Mouse (Mus musculus): Measurements from ENCODE around the gene Synrg.

Synrg gene

DNA sequence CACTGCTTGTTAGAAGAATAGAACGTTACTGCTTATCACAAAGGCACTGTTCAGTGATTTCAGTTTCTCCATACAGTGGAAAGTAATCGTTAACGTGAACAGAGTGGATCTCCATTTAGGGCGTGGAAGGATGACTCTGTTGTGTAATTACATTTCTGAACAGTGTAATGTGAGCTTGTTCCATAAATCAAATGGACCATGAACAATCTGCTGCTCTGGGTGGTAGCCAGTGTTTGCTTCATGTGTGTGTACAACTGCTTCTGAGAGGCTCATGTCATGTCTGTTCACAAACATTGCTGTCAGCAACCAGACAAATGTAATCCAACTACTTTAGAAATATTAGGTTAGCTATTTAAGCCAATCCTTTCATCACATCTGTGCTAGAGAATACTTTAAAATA lies 27.5 kb downstream of the Synrg start:
- DNase-seq = no peak

- DNase-seq = peak; percentile 17
Measured at GRCm38 (mm10) chr11:83993428-83993827, 29.2 kb downstream of the Synrg start.

- no peak for DNase-seq
Measured at GRCm38 (mm10) chr11:83994481-83994880, 30.3 kb downstream of the Synrg start.

DNA sequence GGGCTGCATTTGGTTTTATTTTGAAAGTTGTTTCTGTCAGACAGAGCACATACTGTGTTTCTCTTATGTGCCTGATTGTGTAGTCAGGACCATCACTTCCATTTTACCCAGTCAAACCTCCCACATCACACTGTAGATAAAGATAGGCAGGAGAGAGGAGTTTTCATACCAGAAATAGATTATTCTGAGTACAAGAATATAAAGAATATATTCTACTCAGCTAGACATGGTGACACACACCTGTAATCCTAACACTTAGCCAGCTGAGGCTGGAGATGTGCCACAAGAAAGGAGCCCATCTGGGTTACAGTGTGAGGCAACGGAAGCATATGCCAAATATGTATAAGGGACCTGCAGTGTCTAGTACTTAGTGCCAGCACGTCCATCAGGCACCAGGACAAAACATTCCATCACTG lies 31.3 kb downstream of the Synrg start:
- DNase-seq = no peak

- no peak for DNase-seq
Measured at GRCm38 (mm10) chr11:83997171-83997868, 33.1 kb downstream of the Synrg start.

GRCm38 (mm10) chr11:83998993-83999392 lies 34.8 kb downstream of the Synrg start:
- no peak for DNase-seq

DNA sequence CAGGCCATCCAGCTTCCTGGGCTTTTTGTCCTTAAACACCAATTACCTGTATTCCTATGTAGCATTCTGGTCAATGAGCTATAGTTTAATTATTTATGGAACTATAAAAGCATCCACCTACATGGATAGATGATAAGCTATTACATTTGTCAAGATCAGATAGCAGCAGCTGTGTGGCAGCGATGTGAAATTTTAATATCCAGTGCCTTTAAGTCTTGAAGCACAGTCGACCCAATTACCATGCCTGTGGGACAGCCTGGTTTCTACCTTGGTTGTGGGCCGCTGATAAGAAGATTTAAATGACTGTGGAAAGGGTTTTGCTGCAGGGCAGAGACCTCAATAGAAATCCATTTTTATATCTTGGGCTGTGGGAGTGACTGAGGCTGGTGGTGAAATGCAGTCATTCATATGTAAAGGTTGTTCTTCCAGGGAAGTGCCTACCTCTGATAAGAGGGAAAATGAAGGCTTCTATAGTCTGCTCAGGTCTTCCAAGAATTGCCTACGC lies 35.2 kb downstream of the Synrg start:
- no peak for DNase-seq

DNA sequence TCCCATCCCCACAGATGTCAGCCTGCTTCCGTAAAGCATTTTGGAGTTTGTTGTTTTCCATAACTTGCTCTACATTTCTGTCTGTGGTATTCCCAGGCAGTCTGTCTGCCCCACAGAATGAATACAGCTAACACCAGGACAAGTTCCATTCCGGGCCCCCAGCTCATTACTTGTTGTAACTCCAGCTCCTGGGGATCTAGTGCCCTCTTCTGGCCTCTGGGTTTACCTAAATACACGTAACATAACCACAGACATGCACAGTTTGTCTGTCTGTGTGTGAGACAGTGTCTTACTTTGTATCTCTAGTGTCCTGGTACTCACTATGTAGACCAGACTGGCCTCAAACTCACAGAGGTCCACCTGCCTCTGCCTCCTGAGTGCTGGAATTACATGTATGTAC lies 37.0 kb downstream of the Synrg start:
- no peak for DNase-seq

DNA sequence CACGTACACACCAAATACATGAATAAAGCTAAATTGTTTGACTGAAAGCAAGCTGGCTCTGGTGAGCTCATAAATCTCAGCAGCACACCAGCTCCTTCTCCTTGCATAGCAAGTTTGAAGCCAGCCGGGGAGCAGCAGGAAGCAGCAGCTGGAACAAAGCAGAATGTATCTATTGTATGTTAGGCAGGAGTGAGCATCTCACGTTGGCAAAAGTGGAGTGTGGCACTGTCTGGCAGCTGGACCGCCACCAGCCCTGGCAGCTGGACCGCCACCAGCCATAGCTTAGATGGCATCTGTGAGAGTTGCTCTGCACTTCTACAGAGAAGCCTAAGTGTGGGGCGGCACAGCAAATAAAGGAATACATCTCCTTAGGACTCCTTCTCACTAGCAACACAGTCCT lies 39.8 kb downstream of the Synrg start:
- no peak for DNase-seq

DNA sequence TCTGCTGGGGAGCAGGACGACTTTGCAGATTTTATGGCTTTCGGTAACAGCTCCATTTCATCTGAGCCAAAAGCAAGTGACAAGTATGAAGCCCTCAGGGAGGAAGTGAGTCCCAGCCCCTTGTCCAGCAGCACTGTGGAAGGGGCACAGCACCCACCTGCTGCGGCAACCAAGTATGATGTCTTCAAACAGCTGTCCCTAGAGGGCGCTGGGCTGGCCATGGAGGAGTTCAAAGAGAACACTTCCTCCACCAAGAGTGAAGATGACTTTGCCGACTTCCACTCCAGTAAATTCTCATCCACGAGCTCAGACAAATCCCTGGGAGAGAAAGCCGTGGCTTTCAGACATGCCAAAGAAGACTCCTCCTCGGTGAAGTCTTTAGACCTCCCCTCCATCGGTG lies 44.8 kb downstream of the Synrg start:
- no peak for DNase-seq

DNA sequence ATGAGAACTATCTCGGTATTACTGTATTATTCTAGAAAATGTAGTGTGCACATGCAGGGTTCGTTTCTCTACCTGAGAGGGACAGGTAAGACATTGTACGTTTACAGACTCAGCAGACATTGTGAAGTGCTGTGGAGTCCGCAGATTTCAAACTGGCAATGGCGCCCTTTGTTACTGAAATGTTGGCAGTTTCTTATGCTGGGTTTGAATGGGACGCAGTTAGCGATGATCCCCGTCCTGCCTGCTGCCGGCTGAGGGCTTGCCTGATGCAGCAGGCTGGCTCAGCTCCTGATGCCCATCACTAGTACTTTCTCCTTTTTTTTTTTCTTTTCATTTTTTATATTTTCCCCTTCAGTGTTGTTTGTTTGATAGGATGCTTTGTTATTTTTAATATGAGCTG lies 46.2 kb downstream of the Synrg start:
- no peak for DNase-seq

GRCm38 (mm10) chr11:84011050-84011449 lies 46.8 kb downstream of the Synrg start:
- DNase-seq = no peak

DNA sequence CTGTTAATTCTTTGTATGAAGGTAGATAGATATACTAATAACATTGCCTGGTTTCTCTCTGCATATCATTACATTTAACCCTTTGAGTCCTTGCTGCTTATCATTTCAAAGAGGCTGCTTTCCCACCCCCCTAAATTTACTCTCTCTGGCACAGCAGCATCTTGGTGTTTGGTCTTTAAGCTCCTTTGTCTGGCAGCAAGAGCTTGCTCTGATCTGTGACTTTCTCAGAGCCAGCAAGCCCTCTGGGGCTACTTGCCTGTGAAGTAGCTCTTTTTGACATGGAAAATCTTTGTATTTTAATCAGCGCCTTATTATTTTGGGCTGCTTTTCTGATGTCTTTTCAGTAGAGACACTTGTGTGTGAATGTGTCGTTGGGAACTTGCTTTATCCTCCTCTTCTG lies 47.3 kb downstream of the Synrg start:
- DNase-seq = no peak

DNA sequence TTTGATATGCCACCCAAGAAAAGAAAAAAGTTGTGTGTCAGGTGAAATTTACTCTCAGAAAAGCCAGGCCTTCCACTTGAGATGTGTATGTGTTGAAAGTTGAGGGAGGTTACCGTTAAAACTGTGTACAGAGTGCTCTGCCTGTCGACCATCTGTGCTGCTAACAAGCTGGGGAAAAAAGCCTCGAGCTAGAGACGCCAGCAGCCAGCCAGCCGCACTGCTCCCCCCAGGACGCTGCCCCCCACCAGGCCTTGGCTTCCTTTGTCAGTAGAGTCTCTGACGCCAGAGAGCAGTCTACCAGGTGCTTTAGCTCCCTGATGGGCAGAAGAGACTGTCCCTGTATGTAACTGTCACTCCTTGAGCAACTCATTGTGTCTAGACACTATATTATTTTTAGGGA lies 48.9 kb downstream of the Synrg start:
- DNase-seq = no peak

DNA sequence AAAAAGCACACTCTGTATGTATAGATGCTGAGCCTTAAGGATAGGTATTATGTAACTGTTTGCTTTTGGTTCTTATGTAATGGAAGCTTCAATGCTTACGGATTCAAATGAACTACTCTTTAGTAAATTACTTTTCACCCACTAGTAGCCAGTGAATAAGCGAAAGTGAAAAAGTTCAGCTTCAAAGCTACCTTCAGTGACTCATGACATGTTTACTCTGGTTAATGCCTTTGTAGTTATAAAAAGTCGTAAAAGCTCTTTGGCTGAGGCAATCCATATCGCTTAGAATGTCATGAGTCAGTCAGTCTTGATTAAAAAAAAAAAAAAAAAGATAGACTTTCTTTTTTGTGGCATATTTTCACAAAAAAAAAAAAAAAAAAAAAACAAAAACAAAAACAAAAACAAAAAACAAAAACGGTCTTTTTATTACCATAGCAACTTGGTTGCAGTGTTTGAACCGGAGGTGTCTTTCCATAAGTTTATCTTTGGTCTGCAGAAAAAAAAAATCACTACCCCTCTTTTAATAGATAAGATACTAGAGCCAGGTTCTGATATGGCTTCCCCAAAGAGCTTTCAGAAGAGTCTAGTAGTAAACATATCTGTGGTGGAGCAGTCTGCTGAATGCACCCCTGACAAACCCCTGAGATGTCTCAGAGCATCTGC lies 52.0 kb downstream of the Synrg start:
- no peak for DNase-seq

DNA sequence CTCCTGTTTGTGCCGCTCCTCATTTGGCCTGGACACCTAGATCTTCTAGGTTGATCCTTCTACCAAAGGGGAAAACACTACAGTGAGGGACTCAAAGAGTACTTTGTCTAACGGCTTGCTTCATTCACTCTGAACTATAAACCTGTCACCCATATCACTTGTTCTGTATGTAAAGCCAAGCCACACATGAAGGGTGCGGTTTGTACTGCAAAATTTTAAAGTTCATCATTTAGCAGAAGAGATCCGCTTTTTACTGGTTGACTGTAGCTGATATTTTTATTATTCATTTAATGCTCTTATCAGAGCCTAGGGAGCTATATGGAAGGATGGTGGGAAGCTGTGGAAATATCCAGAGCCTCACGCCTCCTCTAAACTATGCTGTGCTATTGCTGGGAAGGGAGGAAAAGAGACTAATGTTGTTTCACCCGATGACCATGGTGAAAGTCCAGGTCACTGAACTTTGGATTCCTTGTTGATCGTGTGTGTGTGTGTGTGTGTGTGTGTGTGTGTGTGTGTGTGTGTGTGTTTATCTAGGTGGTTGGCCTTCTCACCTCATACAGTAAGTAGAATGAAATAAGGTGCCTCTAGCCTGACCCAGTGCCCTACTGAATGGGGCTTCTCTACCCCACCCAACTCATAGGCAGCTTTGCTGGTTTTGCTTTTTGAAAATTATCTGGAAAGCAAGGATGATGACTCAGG lies 52.7 kb downstream of the Synrg start:
- peak; percentile 11 for DNase-seq

DNA sequence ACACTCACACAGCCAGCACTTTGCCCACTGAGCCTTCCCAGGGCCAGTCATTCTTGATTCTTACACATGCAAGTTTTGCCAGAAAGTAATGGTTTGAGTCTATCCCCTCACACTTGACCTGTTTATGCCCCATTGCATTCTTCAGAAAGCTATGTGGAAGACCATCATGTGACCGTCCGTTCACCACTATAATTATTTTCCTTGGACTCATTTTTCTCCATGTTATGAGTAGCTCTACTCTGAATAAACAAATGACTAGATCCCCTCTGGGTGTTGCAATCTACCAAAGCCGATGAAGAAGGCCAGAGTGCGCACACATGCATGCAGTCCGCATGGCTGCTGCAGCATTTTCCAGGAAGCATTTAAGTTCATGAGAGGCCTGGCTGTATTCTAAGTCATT lies 63.0 kb downstream of the Synrg start:
- DNase-seq = no peak

DNA sequence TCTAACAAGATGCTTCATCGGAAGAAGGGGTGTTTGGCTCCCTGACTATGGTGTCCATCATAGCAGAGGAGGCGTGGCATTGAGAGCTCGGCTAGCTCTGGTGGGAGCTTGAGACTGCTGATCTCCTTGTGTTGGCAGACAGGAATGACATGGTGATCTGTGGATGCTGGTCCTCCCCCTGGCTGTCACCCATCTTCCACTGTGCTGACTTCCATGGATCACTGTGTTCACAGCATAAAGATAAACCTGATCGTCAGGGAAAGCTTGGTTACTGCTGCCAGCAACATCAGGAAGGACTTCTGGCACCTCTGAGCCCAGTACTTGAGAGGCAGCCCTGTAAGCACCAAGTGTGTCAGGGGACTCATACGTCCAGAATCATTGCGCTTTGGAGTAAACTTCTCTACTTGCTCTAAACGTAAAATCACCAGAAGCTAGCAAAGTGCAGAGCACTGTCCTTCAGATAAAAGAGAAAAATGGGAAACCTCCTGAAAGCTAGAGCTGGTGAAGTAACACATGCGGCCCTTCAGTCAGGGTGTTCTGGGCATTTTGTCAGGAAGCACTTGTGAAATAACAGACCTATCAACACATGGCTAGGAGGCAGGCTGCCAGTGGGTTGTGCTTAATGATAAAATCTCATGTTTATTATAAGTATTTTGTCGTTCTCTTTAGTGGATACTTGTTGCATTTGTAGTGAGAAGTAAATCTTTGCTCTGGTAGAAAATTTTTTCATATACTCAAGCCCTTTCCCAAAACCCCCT lies 64.2 kb downstream of the Synrg start:
- DNase-seq = no peak

DNA sequence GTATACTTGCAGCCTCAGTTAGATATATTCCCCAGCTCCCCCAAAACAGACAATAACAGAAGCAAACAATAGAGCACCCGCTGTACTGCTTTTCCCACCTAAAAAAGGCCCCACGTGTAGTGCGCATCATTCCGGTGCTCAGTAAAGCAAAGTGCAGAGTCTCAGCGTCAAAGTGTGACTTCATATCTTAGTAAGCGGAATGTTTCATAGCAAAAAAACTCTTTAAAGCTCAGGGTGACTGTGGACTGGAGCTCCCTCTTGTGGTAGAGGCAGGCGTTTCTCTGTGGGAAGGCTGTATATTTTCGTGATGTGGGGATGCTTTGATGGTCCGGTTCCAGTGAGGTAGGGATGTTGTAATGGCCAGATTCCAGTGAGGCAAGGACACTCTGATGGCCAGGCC lies 67.7 kb downstream of the Synrg start:
- peak; percentile 57 for DNase-seq

- no peak for DNase-seq
Measured at GRCm38 (mm10) chr11:84032559-84032958, 68.3 kb downstream of the Synrg start.

DNA sequence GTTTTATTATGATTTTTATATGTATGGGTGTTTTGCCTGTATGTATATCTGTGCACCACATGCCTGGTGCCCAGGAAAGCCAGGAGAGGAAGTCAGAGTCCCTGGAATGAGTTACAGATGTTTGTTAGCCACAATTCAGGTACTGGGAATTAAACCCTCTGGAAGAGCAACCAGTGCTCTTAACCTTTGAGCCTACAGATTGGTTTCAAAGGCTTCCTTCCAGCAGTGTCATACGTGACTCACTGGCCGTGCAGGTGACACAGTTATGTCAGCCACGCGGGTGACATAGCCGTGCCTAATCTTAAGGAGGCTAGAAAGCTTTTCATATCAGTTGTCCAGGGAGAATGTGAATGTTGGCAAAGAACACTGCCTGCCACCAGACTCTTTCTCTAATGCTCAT lies 69.4 kb downstream of the Synrg start:
- no peak for DNase-seq

- DNase-seq = no peak
Measured at GRCm38 (mm10) chr11:84040621-84041020, 76.4 kb downstream of the Synrg start.

All from kidney, adult 18-20 months (tissue).